Mouse (Mus musculus) embryonic fibroblast, embryonic 13.5 days (primary cell): ENCODE measurements around the gene Bsph1. TPM values are rescaled to one million over a fixed set of nuclear protein-coding genes. Genes with fewer than 3 reads are reported as not detected.
"Not testable (repeated sequence)": the region's sequence is repeated elsewhere in the genome, so short reads cannot be mapped to it uniquely, and the experiment has no call there.

ENCODE experiments used
- H3K27ac ChIP-seq: 2 replicates; pipeline ENCODE4 v1.5.1; 2012; ENCODE audit warnings: low read length, control low read depth, inconsistent platforms; ENCODE audit not compliant: insufficient read depth
- H3K4me1 ChIP-seq: 2 replicates; pipeline ENCODE4 v1.6.1; 2011; ENCODE audit warnings: low read length; ENCODE audit not compliant: control insufficient read depth, insufficient read depth
- H3K4me3 ChIP-seq: 2 replicates; pipeline ENCODE4 v1.5.1; 2011; ENCODE audit warnings: mild to moderate bottlenecking, control low read depth, low read length; ENCODE audit not compliant: insufficient read depth
- CTCF ChIP-seq: IDR thresholded peaks from 2 replicates; pipeline ENCODE4 v1.5.1; 2011; ENCODE audit warnings: mild to moderate bottlenecking, control low read depth, low read length, moderate library complexity, borderline replicate concordance; ENCODE audit not compliant: insufficient read depth
- POLR2A ChIP-seq: IDR thresholded peaks from 2 replicates; pipeline ENCODE4 v1.6.1; 2011; ENCODE audit warnings: low read depth, mild to moderate bottlenecking, control low read depth, low read length, moderate library complexity
- polyA plus RNA-seq: library from polyadenylated mRNA; stranded (reverse); fragments of >200 nt; gene quantifications from 2 replicates; pipeline ENCODE4 v1.2.4, GENCODE M21; 2011; ENCODE audit warnings: low read depth; ENCODE audit not compliant: missing spikeins, insufficient read length

Gene Bsph1
- polyA plus RNA-seq, result not detected in 2 replicates

DNA sequence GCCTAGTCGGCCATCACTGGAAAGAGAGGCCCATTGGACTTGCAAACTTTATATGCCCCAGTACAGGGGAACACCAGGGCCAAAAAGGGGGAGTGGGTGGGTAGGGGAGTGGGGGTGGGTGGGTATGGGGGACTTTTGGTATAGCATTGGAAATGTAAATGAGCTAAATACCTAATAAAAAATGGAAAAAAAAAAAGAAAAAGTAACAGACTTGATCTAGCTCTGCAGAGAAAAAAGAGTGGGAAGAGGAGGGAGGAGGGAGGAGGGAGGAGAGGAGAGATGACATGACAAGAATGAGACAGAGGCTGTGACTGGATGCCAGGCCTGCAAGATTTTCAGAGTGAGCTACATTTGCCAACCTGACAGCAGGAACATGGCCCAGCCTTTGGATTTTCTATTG lies at the start of gene Bsph1:
TSS of gene Bsph1 (plus strand) at position 301 of the 400 bp plus-strand sequence.
- H3K4me3 ChIP-seq, H3K27ac ChIP-seq, H3K4me1 ChIP-seq: not testable (repeated sequence)

DNA sequence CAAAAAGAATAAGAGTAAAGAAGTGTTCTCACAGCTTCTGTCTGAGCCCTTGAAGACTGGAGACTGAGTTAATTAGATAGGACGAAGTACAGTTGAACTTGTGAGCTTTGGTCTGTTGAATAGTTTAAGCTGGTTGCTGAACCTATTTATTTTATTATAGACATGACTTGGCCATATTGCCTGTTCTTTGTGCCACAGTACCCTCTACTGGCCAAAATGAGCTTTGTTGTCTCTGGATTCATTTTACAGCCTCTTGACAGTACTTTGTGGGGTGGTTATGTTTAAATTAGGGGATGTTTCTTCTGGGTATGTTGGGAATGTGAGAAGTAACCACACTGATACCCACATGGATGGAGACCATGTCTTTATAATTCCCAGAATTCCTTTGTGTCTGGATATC lies 60.9 kb downstream of the Bsph1 start:
- no peak for TF ChIP-seq POLR2A
- TF ChIP-seq CTCF, result no peak
- no peak overlapping the region for H3K4me3 ChIP-seq
- no peaks in the 10 kb centered on the region for H3K4me1 ChIP-seq
- H3K27ac ChIP-seq, result no peak overlapping the region

Other genes with a start within 250 kb of the Bsph1 start
- gene Vmn1r89, start 237.8 kb upstream of the Bsph1 start, polyA plus RNA-seq, result not detected in 2 replicates
- 29.9 and 37.1 TPM in 2 replicates for gene Lig1, start 173.6 kb upstream of the Bsph1 start, polyA plus RNA-seq
- 6.5 and 9.0 TPM in 2 replicates for gene Zswim9, start 172.1 kb upstream of the Bsph1 start, polyA plus RNA-seq
- 0.48 and 1.1 TPM in 2 replicates for gene Pla2g4c, start 126.2 kb upstream of the Bsph1 start, polyA plus RNA-seq
- not detected in 2 replicates for gene Cabp5, start 52.7 kb upstream of the Bsph1 start, polyA plus RNA-seq
- not detected in 2 replicates for gene Bsph2, start 120.2 kb downstream of the Bsph1 start, polyA plus RNA-seq
- gene Sult2a5, start 173.1 kb downstream of the Bsph1 start, polyA plus RNA-seq, result not detected in 2 replicates